ENCODE assay signal across 22 mouse cellular contexts in genomic region chr19:3267340-3267739, GRCm38 (mm10). TPM values are rescaled to one million over a fixed set of nuclear protein-coding genes. Genes with fewer than 3 reads are reported as not detected.
A peak's percentile ranks its signal among the peaks of the same experiment; 100 is the strongest.
DNase-seq lines count a peak whose midpoint lies in the region; ATAC-seq lines count a peak whose summit lies in the region.
"Had no signal": no experiment of that assay in that cellular context is flagged by ENCODE, and none has a peak within 500 bp of the region (broad histone marks: within the 10 kb centered on the region; RNA-seq: fewer than 3 reads in every experiment).

No protein-coding gene starts in this region.

- H3K9ac ChIP-seq in forebrain, embryonic 11.5 days (ENCODE audit: low read length), result no peak overlapping the region
- H3K9ac ChIP-seq in forebrain, embryonic 14.5 days (ENCODE audit: low read length), result no peak overlapping the region
- H3K9ac ChIP-seq: hindbrain, embryonic 14.5 days; liver, embryonic 13.5 days; lung, embryonic 15.5 days had no signal

- peaks cover 4% of the 10 kb centered on the region; the same call in 1 of the 2 replicates for H3K36me3 ChIP-seq in forebrain, embryonic 11.5 days (ENCODE audit: control insufficient read depth, insufficient read depth, low read length)
- H3K36me3 ChIP-seq in forebrain, embryonic 14.5 days (ENCODE audit: control insufficient read depth, insufficient read depth, low read length), result peaks cover 99% of the 10 kb centered on the region
- H3K36me3 ChIP-seq in limb, embryonic 10.5 days, result peaks cover 97% of the 10 kb centered on the region

- WGBS in forebrain, embryonic 11.5 days, result 88% methylated on average over 4 of the region's 4 CpGs
- 91% methylated on average over 4 of the region's 4 CpGs for WGBS in forebrain, embryonic 14.5 days
- WGBS in limb, embryonic 10.5 days, result 93% methylated on average over 4 of the region's 4 CpGs

- H3K4me1 ChIP-seq in forebrain, embryonic 11.5 days (replicated peaks; ENCODE audit: control insufficient read depth, insufficient read depth, low read length), result no peaks in the 10 kb centered on the region
- H3K4me1 ChIP-seq in forebrain, embryonic 14.5 days (ENCODE audit: control insufficient read depth, insufficient read depth, low read length), result no peaks in the 10 kb centered on the region
- no peaks in the 10 kb centered on the region for H3K4me1 ChIP-seq in limb, embryonic 10.5 days
- H3K4me1 ChIP-seq: liver, embryonic 13.5 days; lung, embryonic 15.5 days had no signal

- no peaks in the 10 kb centered on the region for H3K27me3 ChIP-seq in forebrain, embryonic 11.5 days (ENCODE audit: control insufficient read depth, insufficient read depth, low read length)
- no peaks in the 10 kb centered on the region for H3K27me3 ChIP-seq in forebrain, embryonic 14.5 days (replicated peaks; ENCODE audit: control insufficient read depth, insufficient read depth, low read length)
- H3K27me3 ChIP-seq in limb, embryonic 10.5 days (ENCODE audit: low read depth, poor library complexity, severe bottlenecking), result no peaks in the 10 kb centered on the region
- H3K27me3 ChIP-seq: liver, embryonic 13.5 days; lung, embryonic 15.5 days had no signal

- H3K4me2 ChIP-seq in forebrain, embryonic 11.5 days (ENCODE audit: low read depth, low read length, severe bottlenecking), result no peak overlapping the region
- no peak overlapping the region for H3K4me2 ChIP-seq in forebrain, embryonic 14.5 days (ENCODE audit: low read length)
- H3K4me2 ChIP-seq: hindbrain, embryonic 14.5 days; liver, embryonic 13.5 days; lung, embryonic 15.5 days had no signal

- H3K27ac ChIP-seq in forebrain, embryonic 11.5 days (ENCODE audit: low read depth, low read length), result no peak overlapping the region
- H3K27ac ChIP-seq in forebrain, embryonic 14.5 days (ENCODE audit: low read depth, low read length), result no peak overlapping the region
- no peak overlapping the region for H3K27ac ChIP-seq in limb, embryonic 10.5 days
- H3K27ac ChIP-seq: heart, adult 2 months; hindbrain, embryonic 14.5 days; liver, embryonic 13.5 days; lung, embryonic 15.5 days had no signal

- ATAC-seq in forebrain, embryonic 11.5 days (replicated peaks; ENCODE audit: low FRiP score), result no peak
- ATAC-seq in forebrain, embryonic 14.5 days, result no peak
- ATAC-seq: forebrain, embryonic 16.5 days; inflammation-experienced regulatory T-cells, adult 6 months had no signal

- no peaks in the 10 kb centered on the region for H3K9me3 ChIP-seq in forebrain, embryonic 11.5 days (ENCODE audit: control insufficient read depth, low read length)
- H3K9me3 ChIP-seq in forebrain, embryonic 14.5 days (replicated peaks; ENCODE audit: control insufficient read depth, low read length), result no peaks in the 10 kb centered on the region
- no peaks in the 10 kb centered on the region for H3K9me3 ChIP-seq in limb, embryonic 10.5 days (replicated peaks)
- H3K9me3 ChIP-seq: liver, embryonic 13.5 days; lung, embryonic 15.5 days had no signal

- DNase-seq in forebrain, embryonic 11.5 days (ENCODE audit: low spot score), result peak; percentile 27
- no peak for DNase-seq in forebrain, embryonic 14.5 days (ENCODE audit: low spot score)
- peak; percentile 1 for DNase-seq in kidney, postnatal 10 days
- DNase-seq in kidney, adult 8-10 months, result no peak
- peak; percentile 1 for DNase-seq in right cerebral cortex, postnatal 4 days
- no peak for DNase-seq in right cerebral cortex, postnatal 14 days
- peak; percentile 7 for DNase-seq in limb, embryonic 10.5 days (ENCODE audit: low spot score)
- DNase-seq in ovary, postnatal 14 days (ENCODE audit: low spot score), result no peak
- DNase-seq: adrenal gland, postnatal 10 days; cerebellum, adult 8-10 months; embryo, embryonic 11 days; gastrocnemius, postnatal 25 days; heart, postnatal 4 days; kidney, postnatal 4 days; liver, embryonic 13.5 days; midbrain, embryonic 14.5 days; thymus, postnatal 36 days had no signal

- no peak overlapping the region for H3K4me3 ChIP-seq in forebrain, embryonic 11.5 days (ENCODE audit: low read depth, low read length)
- H3K4me3 ChIP-seq in forebrain, embryonic 14.5 days (ENCODE audit: low read depth, low read length), result no peak overlapping the region
- no peak overlapping the region for H3K4me3 ChIP-seq in limb, embryonic 10.5 days
- H3K4me3 ChIP-seq: heart, adult 2 months; liver, embryonic 13.5 days; lung, embryonic 15.5 days had no signal

RNA-seq across cellular contexts. Expression of gene Mrpl21, which starts 15.4 kb away (rescaled TPM):
- polyA plus RNA-seq in forebrain, embryonic 11.5 days (2014; fragmentation: Nextera tagmentation; extraction: Ambion mirVana), result 122 and 131 TPM in 2 replicates
- 112 and 128 TPM in 2 replicates for polyA plus RNA-seq in forebrain, embryonic 14.5 days (2014; fragmentation: Nextera tagmentation; extraction: Ambion mirVana)
- 153 and 161 TPM in 2 replicates for polyA plus RNA-seq in limb, embryonic 10.5 days (2016; fragmentation: Nextera tagmentation; extraction: Ambion mirVana)

RNA-seq across cellular contexts. Expression of gene Ighmbp2, which starts 15.5 kb away (rescaled TPM):
- 9.4 and 10.1 TPM in 2 replicates for polyA plus RNA-seq in forebrain, embryonic 11.5 days (2014; fragmentation: Nextera tagmentation; extraction: Ambion mirVana)
- polyA plus RNA-seq in forebrain, embryonic 14.5 days (2014; fragmentation: Nextera tagmentation; extraction: Ambion mirVana), result 7.0 and 9.5 TPM in 2 replicates
- 12.6 and 15.1 TPM in 2 replicates for polyA plus RNA-seq in limb, embryonic 10.5 days (2016; fragmentation: Nextera tagmentation; extraction: Ambion mirVana)

RNA-seq across cellular contexts. Expression of gene Cpt1a, which starts 54.8 kb away (rescaled TPM):
- 10.0 and 10.4 TPM in 2 replicates for polyA plus RNA-seq in forebrain, embryonic 11.5 days (2014; fragmentation: Nextera tagmentation; extraction: Ambion mirVana)
- polyA plus RNA-seq in forebrain, embryonic 14.5 days (2014; fragmentation: Nextera tagmentation; extraction: Ambion mirVana), result 14.5 and 15.1 TPM in 2 replicates
- polyA plus RNA-seq in limb, embryonic 10.5 days (2016; fragmentation: Nextera tagmentation; extraction: Ambion mirVana), result 2.7 and 8.2 TPM in 2 replicates

Comparison
In these comparisons a context has a peak if more than half of its experiments do, and no peak if none do; other contexts are left out.
1. DNase-seq: peak in forebrain, embryonic 11.5 days (single experiment), kidney, postnatal 10 days (single experiment), right cerebral cortex, postnatal 4 days (single experiment) and limb, embryonic 10.5 days (single experiment); none in forebrain, embryonic 14.5 days (single experiment), kidney, adult 8-10 months (0 of 2), right cerebral cortex, postnatal 14 days (single experiment) and ovary, postnatal 14 days (single experiment).